Mouse (Mus musculus): Measurements from ENCODE around the gene Myo5c.

DNA sequence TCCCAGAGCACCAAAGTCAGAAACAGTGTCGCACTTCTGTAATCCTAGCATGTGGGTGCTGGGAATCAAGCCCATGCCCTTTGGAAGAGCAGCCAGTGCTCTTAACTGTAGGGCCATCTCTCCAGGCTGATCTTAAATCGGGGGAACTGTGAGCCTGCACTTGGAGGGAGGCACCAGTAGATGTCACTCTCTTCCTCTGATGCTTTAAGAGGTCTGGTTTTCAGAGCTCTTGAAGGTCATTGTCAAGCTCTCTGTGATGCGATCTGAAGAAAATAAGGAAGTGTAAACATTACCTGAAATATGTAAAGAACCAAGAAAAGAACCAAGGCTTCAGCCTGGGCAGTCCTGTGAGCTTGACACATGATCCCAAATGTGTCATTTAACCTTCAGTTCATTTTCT is 51.0 kb downstream of the Myo5c start:
- TF ChIP-seq CTCF (IDR thresholded peaks at IDR 0.05; ENCODE audit: extremely low read depth, insufficient read depth, insufficient read length, insufficient replicate concordance) (peak; percentile 60; the same call in 1 of the 2 replicates), POLR2A (IDR thresholded peaks at IDR 0.05; ENCODE audit: low read depth, low read length) (no peak)
